Mouse (Mus musculus) ES-E14 (cell line): Measurements from ENCODE around the gene Endog. TPM values are rescaled to one million over a fixed set of nuclear protein-coding genes. Genes with fewer than 3 reads are reported as not detected.

Source experiments
- DNase-seq: peaks from one replicate; pipeline ENCODE4 v3.0.0-alpha.2; 2013; ENCODE audit warnings: low read depth, low spot score
- H3K27ac ChIP-seq: 2 replicates; pipeline ENCODE4 v1.5.1; 2012; ENCODE audit warnings: low read depth, mild to moderate bottlenecking, low read length, moderate library complexity, mixed read lengths; ENCODE audit not compliant: poor library complexity, insufficient read depth, severe bottlenecking
- H3K36me3 ChIP-seq: 2 replicates; pipeline ENCODE4 v1.6.1; 2012; ENCODE audit warnings: mild to moderate bottlenecking, low read length, moderate library complexity, mixed read lengths; ENCODE audit not compliant: control insufficient read depth, poor library complexity, insufficient read depth, severe bottlenecking
- H3K4me1 ChIP-seq, 2 experiments: fragments of 150-350 bp in 1 of 2; sonication (generic) in 1 of 2; 2 replicates each; pipeline ENCODE4 v1.6.1; 2012; ENCODE audit warnings: low read length in 2 of 2, mild to moderate bottlenecking in 1 of 2, mixed read lengths in 1 of 2; ENCODE audit not compliant: control insufficient read depth in 2 of 2, insufficient read depth in 2 of 2, poor library complexity in 1 of 2
- H3K4me3 ChIP-seq, 2 experiments: fragments of 150-350 bp in 1 of 2; sonication (generic) in 1 of 2; 2 replicates each; pipeline ENCODE4 v1.5.1; 2012; ENCODE audit warnings: low read length in 2 of 2, low read depth in 1 of 2, mild to moderate bottlenecking in 1 of 2, mixed read lengths in 1 of 2; ENCODE audit not compliant: insufficient read depth in 1 of 2, poor library complexity in 1 of 2, severe bottlenecking in 1 of 2
- H3K9ac ChIP-seq: 2 replicates; pipeline ENCODE4 v1.6.1; 2012; ENCODE audit warnings: low read depth, mild to moderate bottlenecking, low read length, mixed read lengths; ENCODE audit not compliant: poor library complexity, insufficient read depth, severe bottlenecking
- H3K9me3 ChIP-seq: fragments of 150-350 bp; sonication (generic); 2 replicates; pipeline ENCODE4 v1.6.1; 2012; ENCODE audit warnings: low read depth, mild to moderate bottlenecking, low read length; ENCODE audit not compliant: control insufficient read depth, insufficient read depth
- CHD2 ChIP-seq: IDR thresholded peaks from 2 replicates; pipeline ENCODE4 v1.6.1; 2014; ENCODE audit warnings: mild to moderate bottlenecking, low read depth, low read length, inconsistent platforms
- HCFC1 ChIP-seq: IDR thresholded peaks from 2 replicates; pipeline ENCODE4 v1.6.1; 2012; ENCODE audit warnings: low read length, inconsistent platforms, borderline replicate concordance; ENCODE audit not compliant: insufficient read depth
- MAFK ChIP-seq: IDR thresholded peaks from 2 replicates; pipeline ENCODE4 v1.6.1; 2014; ENCODE audit warnings: mild to moderate bottlenecking, low read depth, low read length, inconsistent platforms; ENCODE audit not compliant: insufficient read depth
- ZC3H11A ChIP-seq: IDR thresholded peaks from 2 replicates; pipeline ENCODE4 v1.6.1; 2012; ENCODE audit warnings: low read depth, mild to moderate bottlenecking, inconsistent platforms, low read length, borderline replicate concordance
- ZNF384 ChIP-seq: IDR thresholded peaks from 2 replicates; pipeline ENCODE4 v1.6.1; 2012; ENCODE audit warnings: low read depth, low read length, inconsistent platforms
- in situ Hi-C, 2 experiments: fragments of 600-800 bp; cut with MboI; formaldehyde crosslinking; loops; one replicate each; pipeline ENCODE4 v1.15.1; 2025; ENCODE audit warnings: low sequenced_read_pairs in 2 of 2, inconsistent platforms in 1 of 2; ENCODE audit not compliant: unreplicated experiment in 2 of 2
- total RNA-seq: library from RNA; depleted of rRNA; stranded (reverse); fragments of 300-350 nt; gene quantifications from 2 replicates; pipeline ENCODE4 v1.2.3, GENCODE M21; 2012

Gene Endog
- total RNA-seq, 1 experiment: 18.9 TPM

- TF ChIP-seq MAFK (no peak), HCFC1 (no peak), CHD2 (no peak), ZC3H11A (no peak), ZNF384 (no peak)
- Histone ChIP-seq H3K9me3 (no peaks in the 10 kb centered on the region), H3K4me1 (no peaks in the 10 kb centered on the region), H3K9ac (no peak overlapping the region), H3K36me3 (no peaks in the 10 kb centered on the region), H3K27ac (no peak overlapping the region), H3K4me3 (no peak overlapping the region)
- in situ Hi-C loops: no loop called here
- DNase-seq: no peak
Measured at GRCm38 (mm10) chr2:30182424-30182823, 11.1 kb downstream of the Endog start.

- Histone ChIP-seq H3K4me1 (no peaks in the 10 kb centered on the region), H3K9ac (no peak overlapping the region), H3K27ac (no peak overlapping the region), H3K9me3 (no peaks in the 10 kb centered on the region; the same call in 1 of the 2 replicates), H3K4me3 (no peak overlapping the region), H3K36me3 (no peaks in the 10 kb centered on the region)
- in situ Hi-C loops: no loop called here
- TF ChIP-seq ZNF384 (no peak), HCFC1 (no peak), ZC3H11A (no peak), MAFK (no peak), CHD2 (no peak)
- DNase-seq: no peak
Measured at GRCm38 (mm10) chr2:30183721-30184120, 12.4 kb downstream of the Endog start.

GRCm38 (mm10) chr2:30185276-30185675 is 14.0 kb downstream of the Endog start:
- Histone ChIP-seq H3K36me3 (no peaks in the 10 kb centered on the region), H3K4me1 (no peaks in the 10 kb centered on the region), H3K4me3 (no peak overlapping the region), H3K9ac (no peak overlapping the region), H3K27ac (no peak overlapping the region), H3K9me3 (no peaks in the 10 kb centered on the region; the same call in 1 of the 2 replicates)
- DNase-seq: no peak
- TF ChIP-seq MAFK (no peak), CHD2 (no peak)
- in situ Hi-C loops: no loop called here

GRCm38 (mm10) chr2:30185681-30186080 is 14.4 kb downstream of the Endog start:
- no peaks in the 10 kb centered on the region for H3K4me1 ChIP-seq
- in situ Hi-C loops: no loop called here
- no peak for DNase-seq
- no peak overlapping the region for H3K27ac ChIP-seq
- TF ChIP-seq ZC3H11A (no peak), MAFK (no peak), CHD2 (no peak), HCFC1 (no peak), ZNF384 (no peak)
- no peaks in the 10 kb centered on the region for H3K36me3 ChIP-seq
- no peaks in the 10 kb centered on the region; the same call in 1 of the 2 replicates for H3K9me3 ChIP-seq
- no peak overlapping the region for H3K9ac ChIP-seq
- H3K4me3 ChIP-seq: no peak overlapping the region

- H3K27ac ChIP-seq: no peak overlapping the region
- no peak overlapping the region for H3K9ac ChIP-seq
- peaks cover 0 to 8% of the 10 kb centered on the region in 2 experiments; a peak in 1 of 4 replicates for H3K4me1 ChIP-seq
- H3K4me3 ChIP-seq: no peak overlapping the region
- in situ Hi-C loops: no loop called here
- no peaks in the 10 kb centered on the region; the same call in 1 of the 2 replicates for H3K9me3 ChIP-seq
- no peak for TF ChIP-seq CHD2
- no peak for TF ChIP-seq HCFC1
- TF ChIP-seq MAFK: no peak
- TF ChIP-seq ZC3H11A: no peak
- no peak for TF ChIP-seq ZNF384
- DNase-seq: no peak
- peaks cover 3% of the 10 kb centered on the region; the same call in 1 of the 2 replicates for H3K36me3 ChIP-seq
Measured at GRCm38 (mm10) chr2:30191790-30192580, 20.7 kb downstream of the Endog start.
